Mouse (Mus musculus): Measurements from ENCODE around the gene Olfr736. TPM values are rescaled to one million over a fixed set of nuclear protein-coding genes. Genes with fewer than 3 reads are reported as not detected.

Gene Olfr736
- polyA plus RNA-seq (2012; fragmentation: generic; extraction: Trizol) = not detected
- long read RNA-seq, experiment 1 = 0 reads
- long read RNA-seq, experiment 2 = 0 reads

GRCm38 (mm10) chr14:50380863-50381262, at the start of gene Olfr736:
Gene Olfr736, plus strand, starts transcription at chr14:50381163.
- Histone ChIP-seq H3K36me3 (ENCODE audit: control insufficient read depth, insufficient read depth) (no peaks in the 10 kb centered on the region), H3ac (ENCODE audit: control insufficient read depth, insufficient read length, low read depth) (no peak within 1 kb of the TSS), H3K27me3 (ENCODE audit: control insufficient read depth, insufficient read depth, insufficient read length) (no peaks in the 10 kb centered on the region), H3K79me3 (ENCODE audit: low read depth) (no peaks in the 10 kb centered on the region), H3K4me3 (ENCODE audit: insufficient read depth, poor library complexity, severe bottlenecking) (no peak within 1 kb of the TSS), H3K79me2 (ENCODE audit: control insufficient read depth, insufficient read depth) (no peaks in the 10 kb centered on the region)
- no peak for TF ChIP-seq USF1 (IDR thresholded peaks at IDR 0.05; ENCODE audit: low read depth)
- no peak for TF ChIP-seq MYOD1 (IDR thresholded peaks at IDR 0.05; ENCODE audit: control insufficient read depth, insufficient read length, low read depth)

GRCm38 (mm10) chr14:50348796-50349195, 32.2 kb upstream of the Olfr736 start, which contains the start of gene Olfr735:
Gene Olfr735, minus strand, starts transcription at chr14:50348872.
- H3K36me3 ChIP-seq (ENCODE audit: control insufficient read depth, insufficient read depth) = no peaks in the 10 kb centered on the region
- no peak within 1 kb of the TSS for H3ac ChIP-seq (ENCODE audit: control insufficient read depth, insufficient read length, low read depth)
- no peaks in the 10 kb centered on the region for H3K79me2 ChIP-seq (ENCODE audit: control insufficient read depth, insufficient read depth)
- no peak within 1 kb of the TSS for H3K4me3 ChIP-seq (ENCODE audit: insufficient read depth, poor library complexity, severe bottlenecking)
- H3K79me3 ChIP-seq (ENCODE audit: low read depth) = no peaks in the 10 kb centered on the region
- H3K27me3 ChIP-seq (ENCODE audit: control insufficient read depth, insufficient read depth, insufficient read length) = no peaks in the 10 kb centered on the region
- TF ChIP-seq USF1 (IDR thresholded peaks at IDR 0.05; ENCODE audit: low read depth) (no peak), FOSL1 (IDR thresholded peaks at IDR 0.05; ENCODE audit: insufficient read depth, low read length, poor library complexity, severe bottlenecking) (no peak), CTCF (IDR thresholded peaks at IDR 0.05; ENCODE audit: control insufficient read depth, insufficient read depth, insufficient read length) (no peak), MYOD1 (IDR thresholded peaks at IDR 0.05; ENCODE audit: control insufficient read depth, insufficient read length, low read depth) (no peak), MAX (IDR thresholded peaks at IDR 0.05) (no peak), MYOG (IDR thresholded peaks at IDR 0.05; ENCODE audit: control insufficient read depth, extremely low read depth, insufficient read length) (no peak), CEBPB (IDR thresholded peaks at IDR 0.05; ENCODE audit: low read depth) (no peak)

DNA sequence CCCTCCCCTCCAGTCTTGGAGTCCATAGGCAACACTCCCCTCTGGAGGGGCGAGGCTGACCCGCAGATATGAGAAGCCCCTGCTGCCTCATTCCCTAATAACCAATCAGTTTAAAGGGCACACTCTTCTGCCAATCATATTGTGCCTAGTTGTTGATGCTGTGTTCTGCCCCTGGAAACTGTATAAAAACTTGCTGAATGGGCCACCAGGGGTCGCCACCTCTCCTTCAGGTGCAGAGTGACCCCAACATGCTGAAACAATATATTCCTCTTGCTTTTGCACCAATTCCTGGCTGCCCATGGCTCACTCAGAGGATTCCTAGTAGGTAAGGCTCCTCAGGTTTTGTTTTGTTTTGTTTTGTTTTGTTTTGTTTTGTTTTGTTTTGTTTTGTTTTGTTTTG, 28.5 kb upstream of the Olfr736 start:
- Histone ChIP-seq H3K79me2 (ENCODE audit: control insufficient read depth, insufficient read depth) (no peaks in the 10 kb centered on the region), H3K36me3 (ENCODE audit: control insufficient read depth, insufficient read depth) (no peaks in the 10 kb centered on the region), H3K27me3 (ENCODE audit: control insufficient read depth, insufficient read depth, insufficient read length) (no peaks in the 10 kb centered on the region), H3ac (ENCODE audit: control insufficient read depth, insufficient read length, low read depth) (no peak overlapping the region), H3K79me3 (ENCODE audit: low read depth) (no peaks in the 10 kb centered on the region), H3K4me3 (ENCODE audit: insufficient read depth, poor library complexity, severe bottlenecking) (no peak overlapping the region)
- no peak for TF ChIP-seq MYOD1 (IDR thresholded peaks at IDR 0.05; ENCODE audit: control insufficient read depth, insufficient read length, low read depth)
- TF ChIP-seq FOSL1 (IDR thresholded peaks at IDR 0.05; ENCODE audit: insufficient read depth, low read length, poor library complexity, severe bottlenecking) = no peak
- no peak for TF ChIP-seq MYOG (IDR thresholded peaks at IDR 0.05; ENCODE audit: control insufficient read depth, extremely low read depth, insufficient read length)
- no peak for TF ChIP-seq CTCF (IDR thresholded peaks at IDR 0.05; ENCODE audit: control insufficient read depth, insufficient read depth, insufficient read length)
- TF ChIP-seq MAX (IDR thresholded peaks at IDR 0.05) = no peak
- TF ChIP-seq USF1 (IDR thresholded peaks at IDR 0.05; ENCODE audit: low read depth) = no peak
- TF ChIP-seq CEBPB (IDR thresholded peaks at IDR 0.05; ENCODE audit: low read depth) = no peak

- no peaks in the 10 kb centered on the region for H3K79me2 ChIP-seq (ENCODE audit: control insufficient read depth, insufficient read depth)
- TF ChIP-seq USF1 (IDR thresholded peaks at IDR 0.05; ENCODE audit: low read depth) (no peak), MAX (IDR thresholded peaks at IDR 0.05) (no peak), FOSL1 (IDR thresholded peaks at IDR 0.05; ENCODE audit: insufficient read depth, low read length, poor library complexity, severe bottlenecking) (no peak), CTCF (IDR thresholded peaks at IDR 0.05; ENCODE audit: control insufficient read depth, insufficient read depth, insufficient read length) (no peak), MYOD1 (IDR thresholded peaks at IDR 0.05; ENCODE audit: control insufficient read depth, insufficient read length, low read depth) (no peak), CEBPB (IDR thresholded peaks at IDR 0.05; ENCODE audit: low read depth) (no peak), MYOG (IDR thresholded peaks at IDR 0.05; ENCODE audit: control insufficient read depth, extremely low read depth, insufficient read length) (no peak)
- no peak overlapping the region for H3K4me3 ChIP-seq (ENCODE audit: insufficient read depth, poor library complexity, severe bottlenecking)
- H3K36me3 ChIP-seq (ENCODE audit: control insufficient read depth, insufficient read depth) = no peaks in the 10 kb centered on the region
- H3ac ChIP-seq (ENCODE audit: control insufficient read depth, insufficient read length, low read depth) = no peak overlapping the region
- H3K79me3 ChIP-seq (ENCODE audit: low read depth) = no peaks in the 10 kb centered on the region
- H3K27me3 ChIP-seq (ENCODE audit: control insufficient read depth, insufficient read depth, insufficient read length) = no peaks in the 10 kb centered on the region
These were observed 24.2 kb upstream of the Olfr736 start for GRCm38 (mm10) chr14:50356725-50357124.

DNA sequence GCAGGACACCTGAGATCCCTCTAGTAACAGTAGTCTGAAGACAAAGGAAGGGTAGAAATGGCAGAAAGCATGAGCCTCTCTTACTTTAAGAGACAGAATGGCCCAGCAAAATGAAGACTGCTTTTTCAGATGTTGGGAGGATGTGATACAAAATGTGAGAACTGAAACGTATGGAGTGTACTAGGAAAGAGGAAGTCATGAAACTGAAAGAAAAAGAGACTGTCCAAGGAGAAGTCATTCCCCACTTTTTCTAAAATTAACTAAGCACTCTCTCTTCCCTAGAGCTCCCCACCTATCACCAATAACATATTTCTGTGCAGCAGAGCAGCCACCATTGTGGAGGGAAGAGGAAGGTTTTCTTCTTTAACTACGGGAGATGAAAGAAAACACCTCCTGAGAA, 23.4 kb upstream of the Olfr736 start, which contains the start of gene Tlr11:
TSS of gene Tlr11 (plus strand) at position 322 of the 400 bp plus-strand sequence.
- Histone ChIP-seq H3K4me3 (ENCODE audit: insufficient read depth, poor library complexity, severe bottlenecking) (no peak within 1 kb of the TSS), H3K79me2 (ENCODE audit: control insufficient read depth, insufficient read depth) (no peaks in the 10 kb centered on the region), H3K79me3 (ENCODE audit: low read depth) (no peaks in the 10 kb centered on the region), H3K27me3 (ENCODE audit: control insufficient read depth, insufficient read depth, insufficient read length) (no peaks in the 10 kb centered on the region), H3ac (ENCODE audit: control insufficient read depth, insufficient read length, low read depth) (no peak within 1 kb of the TSS), H3K36me3 (ENCODE audit: control insufficient read depth, insufficient read depth) (no peaks in the 10 kb centered on the region)
- no peak for TF ChIP-seq CEBPB (IDR thresholded peaks at IDR 0.05; ENCODE audit: low read depth)
- TF ChIP-seq FOSL1 (IDR thresholded peaks at IDR 0.05; ENCODE audit: insufficient read depth, low read length, poor library complexity, severe bottlenecking) = no peak
- TF ChIP-seq MAX (IDR thresholded peaks at IDR 0.05) = no peak
- no peak for TF ChIP-seq USF1 (IDR thresholded peaks at IDR 0.05; ENCODE audit: low read depth)
- TF ChIP-seq CTCF (IDR thresholded peaks at IDR 0.05; ENCODE audit: control insufficient read depth, insufficient read depth, insufficient read length) = no peak
- no peak for TF ChIP-seq MYOG (IDR thresholded peaks at IDR 0.05; ENCODE audit: control insufficient read depth, extremely low read depth, insufficient read length)
- no peak for TF ChIP-seq MYOD1 (IDR thresholded peaks at IDR 0.05; ENCODE audit: control insufficient read depth, insufficient read length, low read depth)

- H3K79me3 ChIP-seq (ENCODE audit: low read depth) = no peaks in the 10 kb centered on the region
- H3ac ChIP-seq (ENCODE audit: control insufficient read depth, insufficient read length, low read depth) = no peak overlapping the region
- no peak for TF ChIP-seq MYOD1 (IDR thresholded peaks at IDR 0.05; ENCODE audit: control insufficient read depth, insufficient read length, low read depth)
- no peak for TF ChIP-seq MAX (IDR thresholded peaks at IDR 0.05)
- TF ChIP-seq CTCF (IDR thresholded peaks at IDR 0.05; ENCODE audit: control insufficient read depth, insufficient read depth, insufficient read length) = no peak
- no peak for TF ChIP-seq FOSL1 (IDR thresholded peaks at IDR 0.05; ENCODE audit: insufficient read depth, low read length, poor library complexity, severe bottlenecking)
- no peak for TF ChIP-seq MYOG (IDR thresholded peaks at IDR 0.05; ENCODE audit: control insufficient read depth, extremely low read depth, insufficient read length)
- TF ChIP-seq USF1 (IDR thresholded peaks at IDR 0.05; ENCODE audit: low read depth) = no peak
- no peak for TF ChIP-seq CEBPB (IDR thresholded peaks at IDR 0.05; ENCODE audit: low read depth)
- no peaks in the 10 kb centered on the region for H3K27me3 ChIP-seq (ENCODE audit: control insufficient read depth, insufficient read depth, insufficient read length)
- H3K4me3 ChIP-seq (ENCODE audit: insufficient read depth, poor library complexity, severe bottlenecking) = no peak overlapping the region
- H3K36me3 ChIP-seq (ENCODE audit: control insufficient read depth, insufficient read depth) = no peaks in the 10 kb centered on the region
- no peaks in the 10 kb centered on the region for H3K79me2 ChIP-seq (ENCODE audit: control insufficient read depth, insufficient read depth)
These were observed 20.5 kb upstream of the Olfr736 start for GRCm38 (mm10) chr14:50360480-50360879.

Measured in C2C12 (cell line).